Mouse (Mus musculus) adrenal gland, postnatal 14 days (tissue): ENCODE measurements at regions not wholly inside any gene's neighbourhood (a gene's known extent, or its start where the extent isn't known, plus 50 kb on each side); places are given as distances from the start of the nearest gene placed in this dataset.

Source experiments
- DNase-seq: peaks from one replicate; pipeline ENCODE4 v3.0.0; 2021; ENCODE audit warnings: mixed read lengths

DNA sequence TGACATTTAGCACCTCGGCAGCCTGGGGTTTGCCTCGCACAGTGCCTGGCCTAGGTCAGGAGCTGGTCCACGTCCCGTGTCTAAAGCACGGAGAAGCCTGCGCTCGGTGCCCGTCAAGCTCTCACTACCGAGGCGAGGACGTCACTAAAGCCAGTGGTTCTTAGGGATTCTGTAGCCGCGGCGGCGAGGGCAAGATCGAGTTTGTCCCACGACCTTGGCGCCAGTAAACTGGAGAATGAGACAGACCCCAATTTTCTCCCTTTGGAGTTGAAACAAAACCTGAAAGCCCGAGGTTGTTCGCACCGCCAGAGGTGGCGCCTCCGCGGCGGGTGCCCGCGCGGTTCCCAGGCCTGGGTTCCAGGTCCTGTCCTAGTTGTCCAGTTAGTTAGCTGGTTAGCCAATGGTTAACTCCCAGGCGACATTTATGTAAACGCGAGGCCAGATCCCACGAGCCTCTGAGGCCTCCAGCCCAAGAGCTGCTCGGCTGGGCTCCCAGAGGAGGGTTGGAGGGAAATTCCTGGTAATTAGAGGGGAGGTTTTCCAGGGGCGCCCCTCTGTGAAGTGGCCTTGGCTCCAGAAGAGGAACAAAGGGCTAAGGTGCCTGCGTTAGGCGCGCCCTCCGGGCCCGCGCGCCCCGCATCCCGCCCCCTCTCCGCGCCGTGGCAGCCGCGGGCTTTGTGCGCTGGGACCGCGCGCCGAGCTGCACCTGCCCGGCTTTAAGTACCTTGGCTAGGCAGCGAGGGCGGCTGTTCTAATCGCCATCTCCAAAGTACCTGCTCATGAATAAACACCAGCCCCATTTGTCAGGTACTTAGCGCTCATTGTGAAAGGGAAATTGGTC is 74.0 kb downstream of the Rhcg start:
- no peak for DNase-seq

DNA sequence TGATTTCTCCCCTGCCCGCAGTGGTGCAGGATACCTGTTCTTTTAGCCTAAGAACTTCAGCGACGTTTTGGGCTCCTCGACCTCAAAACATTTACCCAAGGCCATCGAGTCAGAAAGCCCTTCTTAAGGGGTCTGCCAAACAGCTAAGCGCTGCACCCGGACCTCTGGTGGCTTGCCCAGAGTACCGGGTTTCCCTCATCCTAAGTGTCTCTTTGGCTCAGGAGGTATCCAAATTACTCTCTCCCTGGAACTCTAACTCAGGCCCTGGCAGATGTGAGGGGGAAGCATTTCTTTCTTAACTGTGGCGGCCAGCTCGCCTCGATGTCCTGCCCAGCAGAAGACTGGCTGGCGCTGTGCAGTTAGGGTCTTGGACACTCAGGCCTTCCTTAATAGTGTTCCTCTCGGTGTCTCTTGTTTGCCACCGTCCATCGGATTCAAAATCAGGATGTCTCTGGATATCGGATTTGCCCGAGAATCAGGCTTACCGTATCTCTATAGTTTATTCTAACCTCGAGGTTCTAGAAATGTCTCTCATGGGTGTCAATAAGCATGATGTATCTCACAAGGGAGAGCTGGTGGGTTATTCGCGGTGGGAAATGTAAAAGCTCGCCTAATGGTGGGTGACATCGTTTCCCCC is 75.0 kb downstream of the Rhcg start:
- DNase-seq, result no peak

DNA sequence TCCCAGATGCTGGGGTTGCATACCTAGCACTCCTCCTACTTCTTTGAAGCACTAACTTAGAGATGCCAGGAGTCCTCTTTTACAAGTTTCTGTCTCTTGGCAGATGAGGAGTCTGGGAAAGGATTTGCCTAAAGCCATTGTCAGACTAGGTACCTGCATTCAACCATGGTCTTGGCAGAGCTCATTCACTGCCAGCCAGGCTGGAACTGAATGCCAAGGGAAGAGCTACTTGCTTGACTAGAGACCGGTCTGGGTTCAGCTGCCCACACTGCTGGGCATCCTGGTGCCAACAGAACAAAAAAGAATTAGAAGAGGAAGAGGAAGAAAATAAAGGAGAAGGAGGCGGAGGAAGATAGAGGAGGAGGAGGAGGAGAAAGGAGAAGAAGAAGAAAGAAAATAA is 74.1 kb upstream of the Polg start:
- DNase-seq, result no peak

DNA sequence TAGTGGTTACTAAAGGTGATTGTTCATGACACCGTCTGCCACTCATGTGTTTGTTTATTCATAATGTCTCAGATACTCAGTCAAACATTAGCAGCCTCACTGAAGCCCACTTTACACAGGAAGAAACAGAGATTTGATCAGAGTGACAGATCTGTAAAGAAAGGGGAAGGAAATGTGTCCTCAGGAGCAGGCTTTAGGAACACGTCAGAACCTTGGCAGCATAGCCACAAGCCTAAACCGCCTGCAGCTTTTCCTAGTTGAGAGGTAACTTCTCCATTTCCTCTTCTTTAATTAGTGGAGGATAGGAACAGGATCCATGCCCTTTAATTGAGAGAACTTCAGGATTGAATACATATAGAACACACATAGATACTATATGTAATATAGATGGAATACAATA is 73.3 kb upstream of the Polg start:
- DNase-seq, result no peak

DNA sequence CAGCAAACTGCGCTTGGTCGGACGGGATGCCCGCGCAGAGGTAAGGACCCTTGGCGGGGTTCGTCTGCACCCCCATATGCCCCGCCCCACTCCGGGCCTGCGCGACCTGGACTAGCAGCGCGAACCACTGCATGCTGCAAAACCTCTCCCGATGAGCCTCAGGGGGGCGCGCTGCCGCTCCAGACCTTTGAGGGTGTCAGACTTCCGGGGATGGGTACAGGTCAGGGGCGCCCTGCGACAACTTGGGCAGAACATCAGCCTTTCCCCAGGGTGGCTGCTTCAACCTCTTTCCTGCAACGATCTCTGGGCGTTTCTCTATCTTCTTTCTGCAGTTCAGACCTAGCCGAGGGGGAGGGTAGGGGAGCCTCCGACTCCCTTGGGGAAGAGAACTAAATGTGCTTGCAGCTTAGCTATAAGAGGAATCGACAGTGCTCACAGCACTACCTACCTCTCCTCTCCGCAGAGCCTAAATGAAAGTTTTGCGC is 70.0 kb upstream of the Polg start:
- peak; percentile 35 for DNase-seq

DNA sequence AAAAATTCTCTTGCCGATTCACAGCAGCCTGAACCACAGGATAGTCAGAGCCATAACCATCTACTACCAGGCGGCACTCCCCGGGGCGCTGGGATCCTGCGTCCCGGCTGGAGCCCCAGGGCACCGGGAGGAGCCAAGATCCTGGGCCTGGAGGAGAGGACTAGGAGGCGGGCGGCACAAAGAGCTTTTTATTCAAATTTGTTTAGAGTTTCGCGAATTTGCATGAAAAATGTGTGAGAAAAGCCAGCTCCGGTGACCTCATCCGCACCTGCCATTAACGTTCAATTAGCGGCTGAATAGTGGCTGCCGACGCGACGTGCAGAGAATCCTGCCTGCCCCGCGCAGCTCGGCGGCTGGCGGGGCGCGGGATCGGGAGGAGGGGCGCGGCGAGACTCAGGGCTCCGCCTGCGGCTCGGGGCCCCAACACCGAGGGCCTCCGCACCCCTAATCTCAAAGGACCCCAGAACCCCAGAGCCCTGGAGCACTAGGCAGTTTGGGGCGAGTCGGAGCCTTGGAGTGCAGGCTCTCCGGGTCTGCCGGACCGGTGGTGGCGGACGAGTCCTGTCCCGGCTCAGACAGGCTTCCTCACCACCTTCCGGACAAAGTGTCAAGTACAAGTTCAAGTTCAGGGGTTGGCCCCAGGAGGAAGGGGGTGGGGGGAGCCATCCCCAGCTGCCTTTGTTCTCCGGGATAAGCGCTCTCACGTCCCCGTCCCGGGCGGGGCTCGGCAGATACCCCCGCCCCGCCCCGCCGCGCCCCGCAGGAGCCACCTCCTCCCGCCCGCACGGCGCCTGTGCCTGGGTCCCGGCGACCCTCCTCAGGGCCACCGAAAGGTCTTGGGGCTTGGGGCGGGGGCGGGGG is 69.3 kb upstream of the Polg start:
- DNase-seq, result peak; percentile 50

DNA sequence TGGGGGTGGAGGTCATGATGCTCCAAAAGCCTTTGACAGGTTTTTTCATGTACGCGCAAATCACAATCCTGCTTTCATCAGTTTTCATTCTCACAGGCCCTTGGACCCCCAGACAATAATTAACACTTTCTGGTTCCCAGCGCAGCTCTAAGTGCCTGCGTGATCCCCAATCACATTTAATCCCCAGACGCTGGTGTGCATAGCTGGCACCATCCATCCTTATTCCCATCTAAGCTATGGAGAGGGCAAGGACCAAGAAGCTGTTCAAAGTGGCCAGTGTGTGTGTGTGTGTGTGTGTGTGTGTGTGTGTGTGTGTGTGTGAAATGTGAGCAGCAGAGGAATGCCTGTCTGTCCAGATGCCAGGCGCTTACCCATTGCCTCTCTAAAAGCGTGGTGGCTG is 68.7 kb upstream of the Polg start:
- no peak for DNase-seq

DNA sequence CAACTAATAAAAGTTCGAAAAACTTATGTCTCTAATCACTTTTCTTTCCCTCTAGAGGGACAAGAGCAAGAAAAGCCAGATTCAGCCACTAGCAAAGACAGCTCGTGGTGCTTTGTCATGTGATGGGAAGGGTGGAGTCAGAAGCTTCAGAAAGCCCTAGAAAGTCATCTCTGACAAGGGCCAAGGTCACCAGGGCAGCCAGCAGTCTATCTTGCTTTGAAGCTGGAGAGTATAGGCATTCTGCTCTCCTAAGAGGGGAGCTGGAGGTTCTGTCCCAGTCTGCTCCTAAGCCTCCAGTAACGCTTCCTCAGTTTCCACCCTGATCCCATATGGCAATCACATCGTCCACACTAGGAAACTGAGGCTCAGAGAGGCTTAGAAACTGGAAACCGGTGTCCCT is 68.2 kb upstream of the Polg start:
- DNase-seq, result no peak

DNA sequence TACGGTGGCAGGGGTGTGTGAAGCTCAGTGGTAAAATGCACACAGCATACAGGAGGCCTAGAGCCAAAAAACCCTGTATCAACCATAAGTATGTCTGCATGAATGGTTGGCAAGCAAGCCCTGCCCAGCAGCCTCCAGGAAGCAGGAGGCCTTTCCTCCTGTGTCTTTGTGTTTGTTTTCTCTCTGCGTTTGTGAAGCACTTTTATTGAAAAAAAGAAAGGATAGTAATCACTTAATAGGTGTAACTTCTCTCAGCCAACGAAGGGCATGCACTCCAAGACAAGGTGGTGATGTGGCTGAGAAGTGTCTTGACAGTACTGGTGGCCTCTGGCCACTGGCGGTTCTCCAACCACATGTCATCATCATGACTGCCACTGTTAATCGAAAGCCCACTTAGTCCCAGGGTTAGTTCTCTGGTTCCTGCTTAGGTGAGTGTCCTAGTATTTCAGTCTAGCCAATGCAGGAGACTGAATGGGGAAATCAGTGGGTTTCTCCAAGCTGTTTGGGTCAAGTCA is 66.5 kb upstream of the Polg start:
- no peak for DNase-seq

DNA sequence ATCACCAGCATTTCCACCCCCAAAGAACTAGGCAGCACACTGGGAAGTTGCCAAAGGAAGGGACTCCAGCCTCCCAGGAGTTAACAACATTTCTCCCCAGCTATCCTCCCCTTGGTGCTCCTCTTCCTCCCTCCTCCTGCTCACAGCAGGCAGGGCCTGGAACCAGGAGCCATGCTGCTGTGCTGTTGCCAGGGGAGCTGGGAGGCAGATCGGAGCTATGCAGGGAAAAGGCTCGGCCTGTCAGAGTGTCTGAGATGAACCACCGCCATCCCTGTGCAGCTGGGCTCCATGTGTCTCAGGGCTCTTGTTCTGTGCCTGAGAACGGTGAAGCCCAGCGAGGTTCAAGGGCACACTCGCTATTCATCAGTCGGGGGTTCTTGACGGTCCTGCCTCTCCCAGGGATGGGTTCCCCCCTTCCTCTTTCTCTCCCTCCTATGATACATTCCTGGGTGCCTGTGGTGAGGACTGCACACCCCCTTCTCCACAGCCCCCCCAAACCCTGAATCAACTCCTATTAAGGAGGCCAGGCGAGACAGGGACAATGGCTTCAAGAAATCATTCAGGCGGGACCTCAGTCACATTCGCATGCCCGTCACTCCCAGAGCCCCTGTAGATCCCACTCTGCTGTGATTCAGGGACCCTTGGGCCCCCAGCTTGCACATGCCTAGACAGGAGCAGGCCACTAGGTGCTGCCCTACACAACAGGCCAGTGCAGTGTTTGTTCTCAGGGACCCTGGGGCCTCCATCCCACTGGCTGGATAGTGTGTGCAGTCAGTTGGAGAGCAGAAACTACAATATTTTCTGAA is 65.6 kb upstream of the Polg start:
- DNase-seq, result no peak

DNA sequence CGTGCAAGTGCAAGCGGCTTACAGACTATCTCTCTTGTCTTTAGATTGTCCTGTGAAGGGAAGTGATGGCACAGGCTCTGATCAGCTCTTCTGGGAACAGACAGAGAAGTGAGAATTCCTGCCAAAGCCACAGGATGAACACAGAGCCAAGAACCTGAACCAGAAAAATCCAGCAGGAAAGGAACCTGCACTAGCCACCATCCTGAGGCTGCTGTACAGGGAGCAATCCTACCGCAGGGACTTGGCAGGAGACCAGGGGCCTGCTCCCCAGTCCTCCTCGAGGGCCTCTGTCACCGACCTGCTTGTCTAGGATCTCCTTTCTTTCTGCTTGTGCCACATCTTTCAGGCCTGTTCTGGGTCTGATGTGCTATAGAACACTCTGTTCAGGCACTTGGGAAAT is 65.0 kb upstream of the Polg start:
- DNase-seq, result no peak

DNA sequence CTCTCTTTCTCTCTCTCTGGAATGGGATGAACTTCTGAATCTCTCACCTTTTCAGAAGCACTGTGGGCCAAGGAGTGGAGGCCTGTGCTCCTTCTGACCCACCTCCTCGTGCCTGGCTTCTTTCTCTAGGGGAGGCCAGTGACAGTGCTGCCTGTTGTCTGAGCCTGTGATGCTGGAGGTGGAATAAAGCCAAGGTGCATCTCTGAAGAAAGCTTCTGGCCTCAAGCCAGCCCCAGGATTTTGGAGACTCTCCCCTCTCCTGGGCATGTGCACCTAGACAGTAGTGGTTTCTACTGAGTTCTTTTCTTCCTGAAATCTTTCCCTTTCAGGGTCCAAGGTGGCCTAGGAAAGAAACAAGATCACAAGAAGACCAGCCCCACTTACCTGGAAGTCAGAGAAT is 63.3 kb upstream of the Polg start:
- DNase-seq, result no peak

DNA sequence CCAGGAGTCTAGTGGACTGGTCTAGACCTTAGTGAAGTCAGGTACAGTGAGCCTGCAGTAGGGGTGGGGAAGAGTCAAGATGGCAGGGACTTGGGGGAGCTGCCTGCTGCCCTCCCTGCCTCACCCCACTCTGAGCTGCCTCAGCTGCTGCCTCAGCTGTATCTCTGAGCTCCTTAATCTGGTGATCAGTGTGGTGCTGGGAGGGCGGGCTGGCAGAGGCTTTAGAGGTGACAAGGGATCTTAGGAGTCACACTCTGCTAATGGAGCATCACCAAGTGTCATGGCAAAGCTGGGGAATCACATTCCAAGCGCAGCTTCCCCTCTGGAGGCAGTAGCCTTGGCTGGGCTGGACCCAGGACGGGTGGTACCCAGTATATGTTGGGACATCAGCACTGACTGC is 61.8 kb upstream of the Polg start:
- DNase-seq, result no peak

DNA sequence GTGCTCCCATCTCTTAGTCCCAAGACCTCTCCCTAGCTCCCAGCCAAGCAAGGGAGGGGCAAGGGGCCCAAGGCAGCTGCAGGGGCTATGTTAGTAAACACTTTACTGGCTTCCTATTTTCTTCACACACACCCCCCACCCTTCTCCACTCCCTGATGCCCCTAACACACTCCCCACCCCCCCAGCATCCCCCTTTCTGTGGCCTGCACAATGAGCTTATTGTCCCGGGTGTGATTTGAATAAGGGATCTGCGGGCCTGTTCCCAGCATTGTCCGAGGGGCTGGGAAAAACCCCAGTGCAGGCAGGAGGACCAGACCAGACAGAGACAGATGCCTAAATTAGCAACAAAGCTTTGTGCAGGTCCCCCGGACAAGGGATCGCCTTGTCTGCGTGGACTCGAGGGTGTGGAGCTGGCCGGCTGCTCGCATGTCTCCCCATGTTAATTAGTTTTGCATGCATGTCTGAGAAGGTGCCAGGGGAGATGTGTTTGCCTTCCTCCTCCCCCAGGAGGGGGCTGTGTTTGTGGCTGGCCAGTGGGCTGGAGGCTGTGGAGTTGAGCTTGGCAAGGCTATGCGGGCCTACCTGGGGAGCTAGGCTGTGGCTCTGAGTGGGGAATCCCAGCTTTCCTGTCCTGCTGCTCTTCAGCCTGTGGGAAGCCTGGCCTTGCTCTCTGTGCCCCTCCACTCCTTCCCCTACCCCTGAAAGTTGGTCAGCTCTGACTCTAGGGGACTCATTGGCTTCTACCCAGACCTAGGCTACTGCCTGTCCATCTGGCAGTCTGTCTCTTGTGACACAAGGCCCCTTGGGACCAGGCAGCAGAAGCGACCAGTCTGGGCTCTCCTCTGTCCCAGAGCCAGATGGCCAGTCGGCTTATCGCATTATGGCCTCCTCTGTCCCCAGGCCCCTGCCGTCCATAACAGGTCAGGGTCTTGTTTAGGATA is 59.8 kb upstream of the Polg start:
- DNase-seq, result no peak

DNA sequence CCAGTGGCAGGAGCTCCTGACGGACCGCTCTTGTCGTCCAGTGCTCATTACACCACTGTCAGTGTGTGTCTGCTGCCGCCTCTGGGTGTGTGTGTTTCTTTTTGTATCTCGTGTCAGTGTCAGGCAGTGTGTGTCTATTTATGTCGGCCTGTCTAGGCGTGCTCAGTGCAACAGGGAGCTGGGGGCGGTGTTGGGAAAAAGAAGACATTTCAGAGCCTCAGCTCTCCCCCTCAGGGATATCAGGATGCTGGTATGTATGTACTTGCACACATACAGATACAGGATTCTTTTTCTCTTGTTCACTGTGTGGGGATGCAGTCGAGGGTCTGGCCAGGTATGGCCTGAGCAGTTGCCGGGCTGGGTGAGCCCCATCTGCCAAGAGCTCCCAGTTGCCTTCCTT is 58.8 kb upstream of the Polg start:
- no peak for DNase-seq

DNA sequence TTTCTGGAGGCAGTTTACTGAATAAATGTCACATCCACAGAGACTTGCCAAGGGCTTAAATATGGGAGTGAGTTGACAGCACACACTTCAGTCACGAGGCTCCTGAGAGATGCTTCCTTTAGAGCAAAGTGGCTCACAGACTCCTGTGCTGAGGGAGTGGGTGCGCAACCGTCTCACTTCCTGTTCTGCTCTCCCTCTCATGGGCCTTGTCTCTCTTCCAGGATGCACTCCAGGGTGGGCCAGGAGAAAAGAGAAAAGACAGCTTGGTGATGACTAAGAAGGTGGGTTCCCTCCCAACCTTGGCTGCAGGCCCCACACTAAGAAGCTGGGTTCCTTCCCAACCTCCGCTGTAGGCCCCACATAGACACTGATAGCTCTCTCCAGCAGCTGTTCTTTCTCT is 57.5 kb upstream of the Polg start:
- DNase-seq, result no peak

DNA sequence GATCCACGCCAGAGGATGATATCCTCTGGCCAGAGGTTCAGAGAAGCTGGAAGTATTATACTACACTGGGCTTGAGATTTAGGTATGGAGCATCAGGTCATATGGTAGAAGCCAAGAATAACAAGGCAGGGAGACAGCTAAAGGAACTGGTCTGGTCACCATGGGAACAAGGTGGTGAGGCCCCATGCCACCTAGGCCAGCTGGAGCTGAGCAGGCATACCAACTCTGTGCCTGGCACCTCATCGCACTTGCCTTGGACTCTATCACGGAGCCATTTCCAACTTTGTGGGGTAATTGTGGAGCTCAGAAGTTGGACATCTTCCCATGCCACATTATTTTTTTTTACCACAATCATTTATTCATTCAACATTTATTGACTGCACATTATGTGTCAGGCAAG is 55.9 kb upstream of the Polg start:
- DNase-seq, result no peak

DNA sequence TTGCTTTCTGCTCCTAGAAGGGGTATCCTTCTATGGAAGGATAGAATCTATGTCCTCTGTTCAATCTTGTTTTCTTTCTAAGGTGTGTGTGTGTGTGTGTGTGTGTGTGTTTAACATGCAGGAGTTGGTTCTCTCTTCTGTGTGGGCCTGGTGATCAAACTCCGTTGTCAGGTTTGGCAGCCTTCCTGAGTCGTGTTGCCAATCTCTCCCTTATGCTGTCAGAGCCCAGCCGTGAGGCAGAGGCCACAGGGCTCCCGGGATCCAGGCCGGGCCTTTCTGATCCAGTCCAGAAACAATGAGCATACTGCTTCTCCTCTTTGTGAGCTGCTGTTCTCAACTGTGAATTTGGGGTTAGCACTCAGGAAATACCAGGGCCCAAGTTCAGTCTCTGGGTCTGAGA is 55.1 kb upstream of the Polg start:
- DNase-seq, result no peak

DNA sequence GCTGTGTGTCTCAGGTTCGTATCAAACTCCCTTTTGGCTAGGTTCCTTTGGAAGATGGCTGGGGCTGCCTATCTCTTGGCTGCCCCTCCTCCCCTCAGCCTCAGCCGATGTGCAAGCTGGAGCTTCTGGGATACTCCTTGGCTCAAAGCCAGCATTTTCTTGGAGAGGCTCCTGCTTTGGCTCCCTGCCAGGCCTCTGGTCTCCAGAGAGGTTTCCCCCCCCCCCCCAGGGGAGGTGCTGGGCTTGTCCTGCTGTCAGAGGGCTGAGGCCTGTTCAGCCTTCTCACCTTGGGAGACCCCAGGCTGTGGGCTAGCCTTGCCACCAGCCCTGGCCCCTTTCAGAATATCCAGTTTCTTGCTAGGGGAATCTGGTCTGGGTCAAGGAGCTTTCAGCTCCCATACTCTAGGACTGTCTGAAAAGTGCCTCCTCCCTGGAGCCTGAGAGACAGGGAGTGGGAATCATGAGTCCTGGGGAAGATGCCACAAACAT is 54.1 kb upstream of the Polg start:
- DNase-seq, result peak; percentile 71

DNA sequence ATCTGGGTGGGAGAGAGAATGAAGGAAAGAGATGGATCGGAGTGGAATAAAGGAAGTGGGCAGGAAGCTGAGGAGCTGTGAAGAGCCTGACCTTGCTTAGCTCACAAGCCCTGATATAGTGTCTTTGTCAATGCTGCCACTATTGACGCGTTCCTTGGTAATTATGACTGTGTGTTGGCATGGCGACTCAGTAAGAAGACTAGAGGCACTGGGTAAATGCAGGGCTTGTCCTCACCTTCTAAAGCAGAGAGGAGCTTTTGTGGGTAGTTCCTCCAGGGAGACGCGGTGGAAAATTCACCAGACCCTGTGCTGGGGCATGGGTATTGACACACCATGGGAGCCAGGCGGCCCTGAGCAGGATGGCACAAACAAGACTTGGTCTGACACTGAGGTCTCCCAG is 52.8 kb upstream of the Polg start:
- no peak for DNase-seq
